Comparison of ENCODE assay signal across 1 mouse cellular context in genomic region chr9:21190670-21191069, GRCm38 (mm10).
A peak's percentile ranks its signal among the peaks of the same experiment; 100 is the strongest.
TF ChIP-seq lines count a peak whose summit lies in the region.

No protein-coding gene starts in this region.

TF ChIP-seq in MEL, 35 proteins besides CTCF, POLR2A, EP300 and RAD21:
- TF ChIP-seq MAX (IDR thresholded peaks at IDR 0.05; ENCODE audit: low read length) (no peak), JUND (IDR thresholded peaks at IDR 0.05; ENCODE audit: low read depth, low read length) (peak; percentile 78; the same call in 1 of the 2 replicates), RCOR1 (IDR thresholded peaks at IDR 0.05; ENCODE audit: low read depth, low read length) (peak; percentile 80), CHD1 (IDR thresholded peaks at IDR 0.05; ENCODE audit: low read depth, low read length) (no peak)
